Mouse (Mus musculus): ENCODE measurements around the gene Zfp536.
"Not testable (repeated sequence)": the region's sequence is repeated elsewhere in the genome, so short reads cannot be mapped to it uniquely, and the experiment has no call there.

Zfp536 gene

DNA sequence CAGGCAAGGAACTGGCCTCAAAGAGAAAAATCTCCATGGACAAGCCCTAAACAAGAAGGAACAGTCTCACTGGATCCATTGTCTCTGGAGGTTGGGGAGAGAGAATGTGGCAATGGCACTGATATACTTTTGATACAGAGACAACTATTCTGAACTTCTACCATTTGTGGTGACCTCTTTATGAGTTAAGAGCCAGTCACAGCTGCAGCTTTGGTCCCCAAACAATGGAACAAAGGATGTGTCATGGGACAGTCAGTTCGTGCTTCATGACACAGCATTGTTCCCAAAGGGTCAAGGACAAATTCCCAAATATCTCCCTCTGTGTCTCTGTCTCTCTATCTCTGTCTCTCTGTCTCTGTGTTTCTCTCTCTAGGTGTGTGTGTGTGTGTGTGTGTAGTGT, 20.4 kb downstream of the Zfp536 start:
- no peak for DNase-seq

GRCm38 (mm10) chr7:37746133-37746761, 27.2 kb downstream of the Zfp536 start:
- DNase-seq = no peak

DNA sequence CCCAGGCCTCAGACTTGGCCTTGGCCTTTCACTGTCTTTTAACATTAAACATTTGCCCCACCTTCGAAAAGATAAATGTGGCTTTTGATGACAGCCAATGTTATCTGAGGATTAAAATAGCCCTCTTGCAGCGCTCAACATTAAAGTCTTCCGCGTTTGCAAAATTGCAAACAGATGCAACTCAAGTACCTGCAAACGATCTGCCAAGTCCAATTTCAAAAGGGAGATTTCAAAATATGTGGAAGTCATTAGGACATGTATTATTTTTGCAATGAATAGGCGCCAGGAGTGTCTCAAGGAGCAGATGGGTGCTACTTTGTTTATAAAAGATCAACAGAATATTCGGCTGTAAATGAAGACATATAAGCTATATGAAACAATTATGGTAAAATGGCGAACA, 30.1 kb downstream of the Zfp536 start:
- no peak for DNase-seq

DNA sequence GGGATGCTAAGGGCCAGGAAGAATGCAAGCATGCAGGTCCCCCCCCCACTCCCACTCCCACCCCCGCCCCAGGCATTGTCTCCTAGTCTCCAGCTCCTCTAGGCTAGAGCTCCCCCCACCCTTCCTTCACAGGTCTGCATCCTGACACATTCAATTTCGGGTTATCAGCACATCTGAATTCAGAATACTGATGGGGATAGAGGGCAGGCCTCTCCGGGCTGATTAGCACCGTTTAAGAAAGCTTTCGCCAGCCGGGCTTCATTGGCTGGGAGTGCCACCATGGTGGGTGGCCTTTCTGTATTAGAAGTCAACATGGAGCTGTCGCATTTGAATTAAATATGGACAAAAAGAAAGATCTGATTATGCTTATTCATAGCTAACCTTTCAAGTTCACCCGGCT, 36.2 kb downstream of the Zfp536 start:
- no peak for DNase-seq

DNA sequence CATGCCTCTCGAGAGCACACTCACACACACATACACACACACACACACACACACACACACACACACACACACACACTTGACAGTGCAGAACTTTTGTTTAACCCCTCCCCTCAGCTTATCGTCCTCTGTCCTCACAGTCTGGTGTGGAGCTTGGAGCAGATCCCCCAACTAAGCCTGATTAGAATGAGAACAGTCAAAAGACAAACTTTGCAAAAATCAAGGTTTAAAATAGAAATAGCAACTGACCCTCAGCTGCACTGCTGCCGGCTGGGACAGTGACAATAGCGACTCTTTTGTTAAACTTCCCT, 37.1 kb downstream of the Zfp536 start:
- no peak for DNase-seq

GRCm38 (mm10) chr7:37735707-37736412, 37.6 kb downstream of the Zfp536 start:
- no peak for DNase-seq

- no peak for DNase-seq
These were observed 38.3 kb downstream of the Zfp536 start for GRCm38 (mm10) chr7:37735101-37735500.

- no peak for DNase-seq
These were observed 38.9 kb downstream of the Zfp536 start for GRCm38 (mm10) chr7:37734576-37734975.

- no peak for DNase-seq
These were observed 39.4 kb downstream of the Zfp536 start for GRCm38 (mm10) chr7:37733996-37734395.

DNA sequence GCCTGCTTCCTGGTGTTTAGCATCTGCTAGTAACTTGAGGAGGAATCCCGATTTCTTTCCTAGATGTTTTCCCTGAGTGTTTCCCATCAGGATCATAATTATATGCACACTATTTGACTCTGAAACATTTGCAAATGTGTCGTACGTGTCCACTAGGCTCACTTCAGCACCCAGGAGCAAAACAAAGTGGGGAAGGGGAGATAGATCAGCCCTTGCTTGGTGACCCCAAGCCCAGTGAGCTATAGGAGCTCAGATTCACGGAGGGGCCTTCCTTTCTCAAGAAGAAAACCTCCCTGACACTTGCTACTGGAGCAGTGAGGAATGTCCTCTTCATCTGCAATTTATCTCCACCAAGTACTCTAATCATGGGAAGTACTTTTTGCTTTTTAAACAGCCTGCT, 40.7 kb downstream of the Zfp536 start:
- no peak for DNase-seq

DNA sequence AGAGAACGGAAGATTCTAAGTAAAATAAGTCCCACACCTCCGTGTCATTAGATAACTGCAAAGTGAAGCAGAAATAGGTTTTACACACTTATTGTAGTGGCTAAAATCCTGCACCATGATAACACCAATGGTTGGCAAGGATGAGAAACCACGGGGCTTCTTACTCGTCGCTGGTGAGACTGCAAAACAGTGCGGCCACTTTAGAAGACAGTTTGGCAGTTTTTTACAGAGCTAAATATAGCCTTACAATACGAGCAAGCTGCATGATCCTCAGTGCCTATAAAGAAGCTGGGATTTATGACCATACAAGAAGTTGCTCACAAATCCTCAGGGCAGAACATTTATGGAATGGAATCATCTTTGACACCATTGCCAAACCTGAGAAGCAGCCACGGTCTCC, 45.7 kb downstream of the Zfp536 start:
- no peak for DNase-seq

GRCm38 (mm10) chr7:37724002-37724790, 49.2 kb downstream of the Zfp536 start:
- no peak for DNase-seq

GRCm38 (mm10) chr7:37723191-37723592, 50.2 kb downstream of the Zfp536 start:
- DNase-seq = no peak

DNA sequence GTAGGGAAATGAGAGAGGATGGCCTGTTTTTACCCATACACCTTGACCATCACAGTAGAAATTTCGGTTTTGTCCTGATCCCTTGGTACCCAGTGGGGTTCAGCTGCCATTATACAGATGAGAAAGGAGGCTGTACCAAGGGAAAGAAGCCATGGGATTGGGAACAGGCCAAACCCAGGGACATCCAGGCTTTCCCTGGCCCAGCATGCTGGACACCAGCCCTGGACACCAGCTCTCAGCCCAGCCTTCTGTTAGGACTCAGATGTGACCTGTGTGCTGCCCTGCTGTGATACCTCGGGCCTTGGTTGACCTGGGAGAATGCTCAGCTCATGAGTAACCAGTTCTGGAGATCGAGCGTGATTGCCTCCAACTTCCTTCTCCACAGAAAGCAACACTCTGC, 51.8 kb downstream of the Zfp536 start:
- no peak for DNase-seq

DNA sequence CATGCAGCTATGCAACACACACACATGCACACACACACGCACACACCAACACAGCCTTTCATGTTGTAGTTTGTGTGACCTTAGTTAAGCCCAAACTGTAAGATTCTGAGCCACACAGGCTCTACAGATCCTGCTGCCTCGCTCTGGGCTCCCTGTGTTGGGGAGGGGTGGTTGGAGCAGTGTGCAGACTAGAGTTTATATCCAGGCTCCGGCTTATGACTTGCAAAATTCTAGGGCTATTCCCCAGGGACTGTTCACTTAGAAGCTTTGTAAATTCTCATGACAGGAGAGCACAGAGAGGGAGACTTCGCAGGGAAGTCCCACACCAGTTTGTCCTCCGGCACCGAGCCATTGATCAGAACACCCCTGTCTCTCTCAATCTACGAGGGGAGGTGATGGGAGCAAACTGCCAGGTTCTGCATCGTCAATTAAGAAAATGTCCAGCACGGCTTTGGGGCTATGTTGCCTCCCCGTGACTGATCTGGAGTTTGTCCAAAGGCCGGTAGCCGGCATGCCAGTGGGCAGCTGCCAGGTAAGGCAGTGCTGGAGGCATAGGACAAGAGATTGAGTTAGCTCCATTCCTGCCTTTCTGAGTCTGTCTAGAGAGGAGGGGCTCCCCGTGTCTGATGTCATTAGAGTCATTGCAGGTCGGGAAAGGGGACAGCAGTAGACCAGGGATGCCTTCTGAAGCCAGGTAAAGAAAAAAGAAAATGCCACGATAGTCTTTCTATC, 54.6 kb downstream of the Zfp536 start:
- peak; percentile 15 for DNase-seq

DNA sequence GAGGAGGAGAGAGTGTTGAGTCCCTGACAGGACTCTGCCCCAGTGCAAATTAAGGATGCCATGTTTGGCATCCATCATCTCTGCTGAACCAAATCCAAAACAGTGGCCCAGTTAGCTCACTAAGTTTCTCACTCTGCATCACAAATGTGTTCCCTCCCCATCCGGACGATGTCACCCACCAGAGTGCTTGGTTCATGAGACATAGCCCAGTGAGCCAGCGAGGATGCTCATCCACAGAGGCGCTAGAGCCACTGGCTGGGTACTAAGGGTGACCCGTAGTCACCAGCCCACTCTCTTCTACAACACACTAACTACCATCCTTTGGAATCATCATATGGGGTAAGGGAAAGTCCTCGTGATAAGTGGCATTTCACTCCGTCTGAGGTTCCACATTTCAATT, 56.4 kb downstream of the Zfp536 start:
- DNase-seq = no peak

GRCm38 (mm10) chr7:37716626-37717025, 56.8 kb downstream of the Zfp536 start:
- DNase-seq = no peak

DNA sequence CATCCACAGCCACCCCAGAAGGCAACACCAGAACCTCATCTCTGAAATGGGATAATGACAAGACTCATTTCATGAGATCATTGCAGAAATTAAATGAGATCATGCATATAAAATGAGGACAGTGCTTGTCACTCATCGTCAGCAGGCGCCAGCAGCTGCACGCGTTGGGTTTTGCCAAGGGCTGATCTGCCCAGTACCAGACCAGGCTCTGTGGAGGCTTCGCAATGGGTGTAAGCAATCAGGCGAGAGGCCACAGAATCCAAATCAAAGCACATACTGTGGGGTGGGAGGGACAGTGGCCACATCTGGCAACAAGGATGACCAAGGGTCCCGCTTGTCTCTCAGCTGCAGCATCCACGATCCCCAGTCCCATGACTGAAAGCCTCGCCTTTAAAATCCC, 69.0 kb downstream of the Zfp536 start:
- DNase-seq = no peak

- not testable (repeated sequence) for DNase-seq
These were observed 76.1 kb downstream of the Zfp536 start for GRCm38 (mm10) chr7:37697378-37697777.

GRCm38 (mm10) chr7:37695066-37695465, 78.4 kb downstream of the Zfp536 start:
- no peak for DNase-seq

DNA sequence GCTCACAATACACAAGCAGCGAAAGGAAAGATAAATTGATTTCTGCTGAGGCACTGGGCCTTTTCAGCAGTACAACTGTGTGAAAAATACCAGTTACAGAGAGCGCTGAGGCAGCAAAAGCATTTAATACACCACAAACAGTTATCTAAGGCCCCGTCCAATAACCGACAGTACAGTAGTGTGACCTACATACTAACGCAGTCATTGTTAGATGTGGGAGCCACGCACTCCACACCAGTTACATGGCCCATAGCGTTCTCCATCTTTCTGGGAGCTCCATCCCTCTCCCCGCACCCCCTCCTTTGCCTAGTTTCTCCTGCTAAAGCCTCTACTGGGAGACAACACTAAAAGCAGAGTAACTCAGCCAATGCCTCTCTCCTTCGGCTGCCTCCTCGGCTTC, 82.8 kb downstream of the Zfp536 start:
- DNase-seq = no peak

DNA sequence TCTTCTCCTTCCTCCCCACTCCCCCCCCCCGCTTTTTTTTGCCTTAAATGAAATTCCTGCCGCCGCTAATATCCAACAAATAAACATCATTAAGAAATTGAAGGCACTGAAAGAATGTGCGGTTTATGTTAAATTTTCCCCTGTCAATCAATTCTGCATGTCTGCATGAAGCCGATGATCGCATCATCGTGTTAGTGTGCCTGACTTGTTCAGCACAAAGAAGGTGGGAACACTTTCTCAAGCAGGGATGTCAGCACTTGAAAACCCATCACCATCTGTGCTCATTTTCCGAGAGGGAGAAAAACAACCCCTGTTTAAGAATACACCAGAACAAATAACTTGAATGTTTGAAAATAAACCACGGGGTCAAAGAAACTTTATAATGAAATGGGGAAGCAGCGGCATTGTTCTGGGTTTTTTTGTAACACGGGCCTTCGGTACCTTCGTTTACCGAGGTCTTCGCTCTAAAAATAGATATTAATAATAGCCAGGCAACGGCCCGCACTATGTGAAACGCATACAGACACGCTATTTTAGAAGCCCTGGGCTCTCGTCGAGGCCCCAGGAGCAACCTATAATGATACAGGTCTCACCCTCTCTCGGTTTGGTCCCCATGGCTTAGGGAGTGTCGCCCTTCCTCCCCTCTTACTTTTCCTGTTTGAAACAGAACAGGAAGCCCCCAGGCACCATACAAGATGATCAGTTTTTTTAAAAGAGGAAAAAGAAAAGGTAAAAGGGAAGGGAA, 83.7 kb downstream of the Zfp536 start:
- no peak for DNase-seq

DNA sequence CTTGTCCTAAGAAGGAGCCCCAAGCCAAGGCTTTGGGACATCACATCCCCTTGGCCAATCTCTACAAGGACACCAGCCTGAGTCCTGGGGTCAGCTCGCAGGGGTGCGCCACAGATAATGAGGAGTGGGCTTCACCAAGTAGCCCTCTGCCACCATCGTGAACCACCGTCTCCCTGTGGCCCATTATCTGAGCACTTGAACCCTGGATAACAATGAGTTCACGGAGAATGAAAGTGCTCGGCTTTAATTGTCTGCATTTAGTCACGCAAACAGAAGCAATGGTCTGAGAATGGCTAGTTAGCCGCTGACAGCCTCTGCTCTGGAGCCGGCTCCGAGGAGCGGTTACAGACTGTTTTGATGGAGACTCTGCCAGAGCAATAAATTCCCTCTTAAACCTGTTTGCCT, 84.3 kb downstream of the Zfp536 start:
- no peak for DNase-seq

All from kidney, postnatal 10 days (tissue).